Mouse (Mus musculus) forebrain, embryonic 14.5 days (tissue): Measurements from ENCODE around the gene Fcrla. TPM values are rescaled to one million over a fixed set of nuclear protein-coding genes. Genes with fewer than 3 reads are reported as not detected.
A peak's percentile ranks its signal among the peaks of the same experiment; 100 is the strongest.

Source experiments
- ATAC-seq: fragments of 200-750 bp; cut with Nextera tagmentation; 2 replicates; pipeline ENCODE4 v1.8.0; 2017; ENCODE audit warnings: mild to moderate bottlenecking, moderate library complexity
- DNase-seq: peaks from one replicate; pipeline ENCODE4 v3.0.0-alpha.2; 2015; ENCODE audit warnings: low spot score
- H3K27ac ChIP-seq: fragments of 300-500 bp; sonication (generic); 2 replicates; pipeline ENCODE4 v1.5.1; 2014; ENCODE audit warnings: low read depth, mild to moderate bottlenecking, control low read depth, low read length, moderate library complexity
- H3K27me3 ChIP-seq: fragments of 300-500 bp; sonication (generic); replicated peaks from 2 replicates; pipeline ENCODE4 v1.6.1; 2014; ENCODE audit warnings: low read length, control low read depth, mixed read lengths; ENCODE audit not compliant: control insufficient read depth, insufficient read depth
- H3K36me3 ChIP-seq: fragments of 300-500 bp; sonication (generic); 2 replicates; pipeline ENCODE4 v1.6.1; 2014; ENCODE audit warnings: low read length, control low read depth; ENCODE audit not compliant: control insufficient read depth, insufficient read depth
- H3K4me1 ChIP-seq: fragments of 300-500 bp; sonication (generic); 2 replicates; pipeline ENCODE4 v1.6.1; 2014; ENCODE audit warnings: antibody characterized with exemption, low read length, control low read depth; ENCODE audit not compliant: control insufficient read depth, insufficient read depth
- H3K4me2 ChIP-seq: fragments of 300-500 bp; sonication (generic); 2 replicates; pipeline ENCODE4 v1.6.1; 2014; ENCODE audit warnings: mild to moderate bottlenecking, control low read depth, low read length
- H3K4me3 ChIP-seq: fragments of 300-500 bp; sonication (generic); 2 replicates; pipeline ENCODE4 v1.5.1; 2014; ENCODE audit warnings: low read depth, low read length, control low read depth
- H3K9ac ChIP-seq: fragments of 300-500 bp; sonication (generic); 2 replicates; pipeline ENCODE4 v1.6.1; 2014; ENCODE audit warnings: mild to moderate bottlenecking, low read length, control low read depth, moderate library complexity
- H3K9me3 ChIP-seq: fragments of 300-500 bp; sonication (generic); replicated peaks from 2 replicates; pipeline ENCODE4 v1.6.1; 2016; ENCODE audit warnings: low read length, control low read depth, mixed read lengths; ENCODE audit not compliant: control insufficient read depth
- WGBS: fragments of 180-500 bp; shearing (Covaris S2); extraction: QIAGEN DNeasy Blood & Tissue Kit; methylation state at CpG from one replicate; pipeline ENCODE4 v1.1.7; 2014; 5-methylcytosine and 5-hydroxymethylcytosine counted together
- polyA plus RNA-seq: library from polyadenylated mRNA; unstranded; fragments of >200 nt; fragmentation: Nextera tagmentation; extraction: Ambion mirVana; gene quantifications from 2 replicates; pipeline ENCODE4 v1.2.1, GENCODE M21; 2014

The Fcrla gene
- polyA plus RNA-seq, 1 experiment from 2014 or later, result not detected

- H3K4me2 ChIP-seq, result no peak overlapping the region
- WGBS, result 95% methylated on average over 8 of the region's 8 CpGs
- H3K9ac ChIP-seq, result no peak overlapping the region
- H3K27ac ChIP-seq, result no peak overlapping the region
- H3K4me3 ChIP-seq, result no peak overlapping the region
- no peaks in the 10 kb centered on the region for H3K4me1 ChIP-seq
- H3K27me3 ChIP-seq, result no peaks in the 10 kb centered on the region
- ATAC-seq (no peak), DNase-seq (no peak)
- H3K9me3 ChIP-seq, result no peaks in the 10 kb centered on the region
- no peaks in the 10 kb centered on the region for H3K36me3 ChIP-seq
These were observed 8.1 kb downstream of the Fcrla start for GRCm38 (mm10) chr1:170919308-170919707.

GRCm38 (mm10) chr1:170915657-170916056 lies 11.7 kb downstream of the Fcrla start:
- 75% methylated on average over 5 of the region's 5 CpGs for WGBS
- no peaks in the 10 kb centered on the region for H3K9me3 ChIP-seq
- DNase-seq (no peak), ATAC-seq (no peak)
- no peaks in the 10 kb centered on the region for H3K27me3 ChIP-seq
- no peaks in the 10 kb centered on the region for H3K36me3 ChIP-seq
- no peak overlapping the region for H3K4me2 ChIP-seq
- H3K27ac ChIP-seq, result no peak overlapping the region
- H3K4me1 ChIP-seq, result no peaks in the 10 kb centered on the region
- H3K4me3 ChIP-seq, result no peak overlapping the region
- no peak overlapping the region for H3K9ac ChIP-seq

GRCm38 (mm10) chr1:170912891-170913615 lies 14.3 kb downstream of the Fcrla start, which contains the start of gene Fcrlb:
Fcrlb (minus strand) TSS chr1:170912941.
- WGBS, result 62% methylated on average over 5 of the region's 5 CpGs
- Histone ChIP-seq H3K4me2 (no peak within 1 kb of the TSS), H3K27me3 (peaks cover 21% of the 10 kb centered on the region)

DNA sequence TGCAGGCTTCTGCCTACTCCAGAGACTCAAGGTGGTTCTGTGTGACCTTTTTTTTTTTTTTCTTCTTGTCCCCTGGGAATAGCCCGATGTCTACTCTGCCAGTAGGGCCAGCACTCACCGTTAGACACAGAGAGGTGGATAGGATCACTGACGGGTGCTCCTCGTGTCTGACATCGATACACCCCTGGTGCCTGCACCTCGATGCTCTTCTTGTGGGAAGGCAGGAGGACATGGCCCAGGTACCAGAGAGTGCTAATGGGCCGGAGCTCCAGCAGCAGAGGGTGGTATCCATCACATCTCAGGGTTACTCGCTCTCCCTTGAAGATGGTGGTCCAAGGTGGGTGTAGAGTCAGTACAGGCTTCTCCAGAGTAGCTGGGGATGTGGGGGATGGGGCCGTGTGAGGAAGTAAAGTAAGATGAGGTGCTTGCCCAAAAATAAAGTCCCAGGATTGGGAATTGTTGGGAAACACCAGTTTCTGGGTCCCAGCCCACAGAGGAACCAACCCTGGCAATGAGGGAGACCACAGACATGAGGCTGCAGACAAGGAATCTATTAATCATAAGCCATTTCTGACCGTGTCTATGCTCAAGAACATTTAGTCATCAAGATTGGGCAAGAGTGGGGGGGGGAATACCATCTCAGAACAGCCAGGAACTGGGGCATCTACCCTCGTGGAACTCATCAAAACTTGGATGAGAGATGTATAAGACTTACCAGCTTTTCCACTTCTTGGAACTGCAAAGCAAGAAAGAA lies 15.3 kb downstream of the Fcrla start:
- no peak overlapping the region for H3K4me3 ChIP-seq

More at GRCm38 (mm10) chr1:170912891-170913615, 14.3 kb downstream of the Fcrla start, which contains the start of gene Fcrlb:
- no peak for ATAC-seq
- peaks cover 6% of the 10 kb centered on the region; the same call in 1 of the 2 replicates for H3K4me1 ChIP-seq
- no peak within 1 kb of the TSS for H3K9ac ChIP-seq
- no peaks in the 10 kb centered on the region for H3K36me3 ChIP-seq
- no peak for DNase-seq
- H3K27ac ChIP-seq, result no peak within 1 kb of the TSS
- H3K9me3 ChIP-seq, result no peaks in the 10 kb centered on the region
- no peak within 1 kb of the TSS for H3K4me3 ChIP-seq

GRCm38 (mm10) chr1:170908341-170908740 lies 19.0 kb downstream of the Fcrla start:
- DNase-seq (peak; percentile 33), ATAC-seq (peak; percentile 67)
- Histone ChIP-seq H3K27ac (no peak overlapping the region), H3K9ac (peak overlapping the region; percentile 67), H3K9me3 (no peaks in the 10 kb centered on the region), H3K4me3 (peak overlapping the region; percentile 53), H3K4me2 (peak overlapping the region; percentile 95), H3K27me3 (peaks cover 44% of the 10 kb centered on the region), H3K36me3 (no peaks in the 10 kb centered on the region), H3K4me1 (peaks cover 6% of the 10 kb centered on the region; the same call in 1 of the 2 replicates)
- WGBS, result 2% methylated on average over 21 of the region's 21 CpGs

More for the DNA sequence above, 15.3 kb downstream of the Fcrla start:
- no peak for DNase-seq
- Histone ChIP-seq H3K4me1 (peaks cover 6% of the 10 kb centered on the region; the same call in 1 of the 2 replicates), H3K27me3 (peaks cover 30% of the 10 kb centered on the region), H3K4me2 (no peak overlapping the region), H3K9me3 (no peaks in the 10 kb centered on the region), H3K36me3 (no peaks in the 10 kb centered on the region), H3K9ac (no peak overlapping the region), H3K27ac (no peak overlapping the region)
- ATAC-seq, result no peak
- 84% methylated on average over 11 of the region's 11 CpGs for WGBS

- peak overlapping the region; percentile 95 for H3K4me2 ChIP-seq
- peak overlapping the region; percentile 67 for H3K9ac ChIP-seq
- no peaks in the 10 kb centered on the region for H3K9me3 ChIP-seq
- peaks cover 6% of the 10 kb centered on the region; the same call in 1 of the 2 replicates for H3K4me1 ChIP-seq
- ATAC-seq, result peak; percentile 83
- H3K4me3 ChIP-seq, result peak overlapping the region; percentile 53
- H3K27ac ChIP-seq, result no peak overlapping the region
- under 1% methylated on average over 69 of the region's 71 CpGs for WGBS
- no peaks in the 10 kb centered on the region for H3K36me3 ChIP-seq
- peaks cover 44% of the 10 kb centered on the region for H3K27me3 ChIP-seq
- DNase-seq, result peak; percentile 65
These were observed 19.8 kb downstream of the Fcrla start for GRCm38 (mm10) chr1:170907456-170908191.

DNA sequence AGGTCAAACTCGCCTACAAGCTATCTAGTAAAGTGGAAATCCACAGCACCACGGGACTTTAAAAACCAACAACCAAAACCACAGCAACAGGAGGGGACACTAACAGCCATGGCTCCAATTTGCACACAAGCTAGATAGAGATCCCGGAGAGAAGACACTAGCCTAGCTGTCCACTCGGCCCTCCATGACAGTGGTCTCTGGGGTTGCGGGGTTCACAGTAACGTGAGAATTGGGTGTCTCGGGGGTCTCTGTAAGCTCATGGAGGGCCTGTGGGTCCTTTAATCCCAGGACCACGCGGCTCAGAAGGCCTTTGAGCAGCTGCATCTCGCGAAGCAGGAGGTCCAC lies 20.3 kb downstream of the Fcrla start:
- 22% methylated on average over 11 of the region's 11 CpGs for WGBS
- Histone ChIP-seq H3K9me3 (no peaks in the 10 kb centered on the region), H3K4me1 (peaks cover 6% of the 10 kb centered on the region; the same call in 1 of the 2 replicates), H3K4me3 (peak overlapping the region; percentile 53), H3K4me2 (peak overlapping the region; percentile 95), H3K27ac (no peak overlapping the region), H3K27me3 (peaks cover 47% of the 10 kb centered on the region), H3K9ac (peak overlapping the region; percentile 67), H3K36me3 (no peaks in the 10 kb centered on the region)
- no peak for ATAC-seq
- no peak for DNase-seq

GRCm38 (mm10) chr1:170903485-170903884 lies 23.9 kb downstream of the Fcrla start:
- DNase-seq (no peak), ATAC-seq (no peak)
- Histone ChIP-seq H3K9ac (no peak overlapping the region), H3K4me2 (no peak overlapping the region), H3K27me3 (peaks cover 31% of the 10 kb centered on the region), H3K4me1 (peaks cover 3% of the 10 kb centered on the region; the same call in 1 of the 2 replicates), H3K27ac (no peak overlapping the region), H3K4me3 (no peak overlapping the region), H3K36me3 (no peaks in the 10 kb centered on the region), H3K9me3 (no peaks in the 10 kb centered on the region)
- 88% methylated on average over 5 of the region's 5 CpGs for WGBS
